ENCODE assay signal across 15 mouse cellular contexts in genomic region chr12:67804297-67804696, GRCm38 (mm10).
DNase-seq lines count a peak whose midpoint lies in the region; ATAC-seq lines count a peak whose summit lies in the region.
"Had no signal": no experiment of that assay in that cellular context is flagged by ENCODE, and none has a peak within 500 bp of the region (broad histone marks: within the 10 kb centered on the region; RNA-seq: fewer than 3 reads in every experiment).

No protein-coding gene starts in this region.

- WGBS in forebrain, embryonic 16.5 days = 56% methylated on average over 6 of the region's 6 CpGs

- H3K27ac ChIP-seq in forebrain, embryonic 16.5 days (ENCODE audit: low read length) = no peak overlapping the region
- H3K27ac ChIP-seq: neural tube, embryonic 13.5 days had no signal

- no peak overlapping the region for H3K4me2 ChIP-seq in forebrain, embryonic 16.5 days (ENCODE audit: low read length)
- H3K4me2 ChIP-seq: lung, embryonic 14.5 days; neural tube, embryonic 13.5 days had no signal

- H3K4me1 ChIP-seq in forebrain, embryonic 16.5 days (replicated peaks; ENCODE audit: control insufficient read depth, insufficient read depth, low read length) = no peaks in the 10 kb centered on the region
- H3K4me1 ChIP-seq: neural tube, embryonic 13.5 days had no signal

- peak; percentile 40 to 55 for DNase-seq in heart, adult 18-20 months
- no peak for DNase-seq in heart, postnatal 4 days
- DNase-seq in layer of hippocampus, postnatal 14 days (ENCODE audit: low spot score in 2 of 2) = peak; percentile 34 to 72
- no peak for DNase-seq in layer of hippocampus, adult 9-11 months
- peak; percentile 65 to 84 for DNase-seq in cerebellum, adult 18-20 months
- DNase-seq in spleen, postnatal 14 days (ENCODE audit: low spot score in 2 of 2) = no peak
- no peak for DNase-seq in frontal cortex, postnatal 25 days (ENCODE audit: low spot score in 2 of 2)
- DNase-seq: adrenal gland, adult 2 months; gastrocnemius, postnatal 25 days; kidney, postnatal 14 days; liver; lung, embryonic 14.5 days had no signal

- peak; percentile 83 for ATAC-seq in forebrain, embryonic 16.5 days
- ATAC-seq: intestine, postnatal 0 days had no signal

- H3K36me3 ChIP-seq in forebrain, embryonic 16.5 days (ENCODE audit: control insufficient read depth, insufficient read depth) = no peaks in the 10 kb centered on the region
- H3K36me3 ChIP-seq: neural tube, embryonic 13.5 days had no signal

- H3K27me3 ChIP-seq in forebrain, embryonic 16.5 days (replicated peaks; ENCODE audit: control insufficient read depth, insufficient read depth, low read length) = no peaks in the 10 kb centered on the region
- H3K27me3 ChIP-seq: neural tube, embryonic 13.5 days had no signal

- no peak overlapping the region for H3K9ac ChIP-seq in forebrain, embryonic 16.5 days (replicated peaks; ENCODE audit: low read depth, low read length)
- H3K9ac ChIP-seq: lung, embryonic 14.5 days; neural tube, embryonic 13.5 days had no signal

- no peaks in the 10 kb centered on the region for H3K9me3 ChIP-seq in forebrain, embryonic 16.5 days (ENCODE audit: control insufficient read depth, low read length)
- H3K9me3 ChIP-seq: neural tube, embryonic 13.5 days had no signal

- H3K4me3 ChIP-seq in forebrain, embryonic 16.5 days (replicated peaks; ENCODE audit: low read length) = no peak overlapping the region
- H3K4me3 ChIP-seq: neural tube, embryonic 13.5 days had no signal

Comparison
In these comparisons a context has a peak if more than half of its experiments do, and no peak if none do; other contexts are left out.
1. DNase-seq: peak in heart, adult 18-20 months (2 of 2), layer of hippocampus, postnatal 14 days (2 of 2) and cerebellum, adult 18-20 months (2 of 2); none in heart, postnatal 4 days (single experiment), layer of hippocampus, adult 9-11 months (single experiment), spleen, postnatal 14 days (0 of 2) and frontal cortex, postnatal 25 days (0 of 2).